Mouse (Mus musculus) ovary, adult 18-20 months (tissue): Measurements from ENCODE around the gene Chtop.

Source experiments
- DNase-seq: peaks from one replicate; pipeline ENCODE4 v3.0.0; 2022; ENCODE audit warnings: low spot score, mixed read lengths

The Chtop gene

DNA sequence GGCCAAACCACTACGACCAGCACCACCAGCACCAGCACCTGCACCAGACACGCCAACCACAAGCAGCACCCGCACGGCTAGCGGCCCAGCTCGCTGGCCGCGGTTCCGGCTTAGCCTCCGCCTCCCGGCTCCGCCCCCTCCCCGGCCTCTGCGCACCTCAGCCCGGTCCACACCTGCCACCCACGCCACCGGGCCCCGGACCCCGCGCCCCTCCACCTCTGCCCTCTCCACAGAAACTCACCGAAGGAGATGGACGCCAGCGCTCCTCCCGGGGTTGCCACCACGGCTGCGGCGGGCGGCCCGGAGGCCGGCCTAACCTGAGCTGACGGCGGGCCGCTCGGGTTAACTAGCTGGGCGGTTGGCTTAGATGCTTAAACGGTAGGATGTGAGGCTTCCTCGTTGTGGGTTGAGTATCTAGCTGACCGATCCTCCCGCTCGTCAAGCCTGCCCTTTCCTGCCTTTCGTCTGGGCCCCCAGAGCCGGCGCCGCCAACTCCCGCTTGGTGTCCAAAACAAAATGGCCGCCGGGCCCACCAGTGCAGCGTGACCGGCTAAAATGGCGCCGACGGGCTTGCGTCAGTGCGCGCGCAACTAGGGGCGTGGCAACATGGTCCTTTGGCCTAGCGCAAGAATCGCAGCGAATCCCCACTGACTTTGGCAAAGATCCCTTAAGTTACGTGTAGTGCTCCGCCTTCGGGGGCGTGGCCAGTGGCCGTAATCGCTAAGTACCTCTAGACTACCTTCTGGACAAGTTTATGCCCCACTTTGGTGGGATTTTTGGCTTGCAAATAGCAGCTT, at the start of gene Chtop:
Gene Chtop (minus strand): TSS at position 549 of the 797 bp plus-strand sequence.
- peak; percentile 97 for DNase-seq

DNA sequence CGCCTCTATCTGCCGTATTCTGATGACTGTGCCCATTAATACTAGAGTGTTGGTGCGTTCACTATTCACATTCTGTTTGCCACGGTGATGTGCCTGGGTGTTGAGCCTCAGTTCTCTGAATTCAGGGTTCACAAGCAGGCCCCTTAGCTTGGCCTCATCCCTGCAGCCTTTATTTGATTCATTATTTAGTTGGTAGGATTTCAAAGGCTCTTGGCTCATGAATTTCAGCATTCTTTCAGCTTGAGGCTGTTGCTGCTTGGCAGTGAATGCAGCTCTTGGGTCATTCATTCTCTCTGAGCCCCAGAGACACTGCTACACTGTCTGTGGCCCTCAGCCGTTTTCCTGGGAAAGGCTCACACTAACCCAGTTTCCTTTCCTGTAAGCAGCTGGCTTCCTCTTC, 46.7 kb upstream of the Chtop start:
- no peak for DNase-seq

DNA sequence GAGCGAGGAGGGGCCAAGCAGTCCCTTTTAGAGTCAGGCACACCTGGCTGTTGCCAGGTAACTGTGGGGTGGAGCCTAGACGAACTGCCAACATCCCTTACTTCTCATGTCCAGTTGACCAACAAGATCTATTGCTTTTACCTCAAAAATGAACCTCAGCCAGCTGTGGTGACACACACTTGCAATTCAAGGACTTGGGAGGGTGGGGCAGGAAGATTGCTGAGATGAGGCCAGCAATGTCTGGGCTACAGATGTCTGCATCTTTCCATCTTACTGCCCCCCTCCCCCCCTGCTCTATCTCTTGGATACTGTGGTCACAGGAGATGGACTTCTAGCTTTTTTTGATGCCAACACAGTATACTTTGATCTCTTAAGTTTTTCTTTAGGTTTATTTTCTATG, 42.9 kb upstream of the Chtop start:
- no peak for DNase-seq

DNA sequence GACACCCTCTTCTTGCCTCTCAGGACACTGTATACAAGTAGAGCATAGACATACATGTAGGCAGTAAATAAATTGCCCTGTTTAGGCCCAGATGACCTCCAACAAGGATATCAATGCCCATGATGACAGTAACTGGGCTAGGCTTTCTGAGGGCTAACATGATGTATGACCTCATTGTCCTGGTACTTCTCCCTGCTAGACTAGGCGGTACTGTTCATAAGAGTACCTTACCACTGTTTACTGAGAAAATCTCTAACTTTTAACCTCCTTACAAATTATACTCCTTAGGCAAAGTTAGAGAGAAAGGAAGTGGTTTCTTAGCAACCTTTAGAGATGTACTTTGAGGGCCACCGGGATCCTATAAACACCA, 41.1 kb upstream of the Chtop start:
- no peak for DNase-seq

DNA sequence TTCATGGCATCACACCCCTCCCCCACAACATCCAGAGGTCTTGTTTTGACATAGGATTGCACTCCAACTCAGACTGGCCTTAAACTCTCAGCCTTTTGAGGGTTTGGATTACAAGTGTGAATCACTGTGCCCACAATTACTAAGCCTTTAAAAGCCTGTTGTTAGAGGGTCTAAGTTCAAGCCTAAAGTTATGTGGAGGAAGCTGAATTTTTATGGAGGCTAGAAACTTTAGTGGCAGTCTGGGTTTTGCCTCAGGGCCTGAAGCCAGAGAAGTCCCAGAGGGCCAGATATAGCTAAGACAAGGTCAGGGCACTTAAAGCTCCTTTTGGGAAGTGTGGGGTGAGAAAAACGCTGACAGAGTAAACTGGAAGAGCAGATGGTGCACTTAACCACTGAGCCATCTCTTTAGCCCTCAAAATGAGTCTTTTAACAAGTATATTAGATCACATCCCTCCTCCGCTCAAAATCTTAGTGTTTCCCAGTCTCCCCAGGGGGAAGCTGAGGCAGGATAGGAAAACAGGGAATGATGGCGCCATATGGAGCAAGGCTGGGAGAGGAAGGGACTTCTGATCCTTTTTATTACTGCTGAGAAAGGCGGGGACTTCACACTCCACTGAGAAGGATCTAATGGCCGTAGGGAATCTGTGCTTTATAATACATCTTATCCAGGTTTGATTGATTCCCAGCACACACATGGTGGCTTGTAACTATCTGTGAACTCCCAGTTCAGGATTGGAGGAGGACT, 40.5 kb upstream of the Chtop start:
- DNase-seq, result no peak

DNA sequence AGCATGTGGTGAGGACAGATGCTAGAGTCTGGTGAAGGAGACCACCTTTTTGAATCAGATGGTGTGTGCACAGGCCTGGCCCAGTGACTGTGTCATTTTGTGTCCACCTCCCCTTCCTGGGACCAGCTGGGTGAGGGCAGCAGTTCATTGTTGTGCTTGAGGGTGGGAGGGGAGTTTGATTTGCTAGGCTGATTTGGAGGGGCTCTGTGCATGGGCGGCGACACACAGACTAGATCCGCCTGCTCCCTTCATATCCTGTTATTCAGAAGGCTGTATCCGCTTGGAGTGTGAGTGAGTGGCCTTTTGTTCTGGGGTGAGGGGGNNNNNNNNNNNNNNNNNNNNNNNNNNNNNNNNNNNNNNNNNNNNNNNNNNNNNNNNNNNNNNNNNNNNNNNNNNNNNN, 31.6 kb upstream of the Chtop start:
- DNase-seq, result no peak

DNA sequence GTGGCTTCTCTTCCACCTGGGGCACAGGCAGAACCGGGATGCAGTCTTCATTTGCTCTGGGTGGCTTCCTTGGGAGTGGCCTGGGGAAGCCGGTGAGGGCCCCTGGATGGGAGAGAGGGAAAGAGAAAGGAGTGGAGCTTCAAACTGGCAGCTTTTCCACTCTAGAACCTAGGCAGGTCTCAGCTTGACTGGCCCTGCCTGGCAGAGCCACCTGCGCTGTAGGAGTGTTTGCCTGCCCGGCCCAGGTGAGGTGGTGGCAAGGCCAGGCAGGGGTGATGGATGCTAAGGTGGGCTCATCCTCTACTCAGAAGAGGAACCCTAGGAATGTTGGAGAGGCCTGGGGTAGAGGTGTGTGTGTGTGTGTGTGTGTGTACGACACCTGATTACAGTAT, 28.6 kb upstream of the Chtop start:
- DNase-seq, result no peak

DNA sequence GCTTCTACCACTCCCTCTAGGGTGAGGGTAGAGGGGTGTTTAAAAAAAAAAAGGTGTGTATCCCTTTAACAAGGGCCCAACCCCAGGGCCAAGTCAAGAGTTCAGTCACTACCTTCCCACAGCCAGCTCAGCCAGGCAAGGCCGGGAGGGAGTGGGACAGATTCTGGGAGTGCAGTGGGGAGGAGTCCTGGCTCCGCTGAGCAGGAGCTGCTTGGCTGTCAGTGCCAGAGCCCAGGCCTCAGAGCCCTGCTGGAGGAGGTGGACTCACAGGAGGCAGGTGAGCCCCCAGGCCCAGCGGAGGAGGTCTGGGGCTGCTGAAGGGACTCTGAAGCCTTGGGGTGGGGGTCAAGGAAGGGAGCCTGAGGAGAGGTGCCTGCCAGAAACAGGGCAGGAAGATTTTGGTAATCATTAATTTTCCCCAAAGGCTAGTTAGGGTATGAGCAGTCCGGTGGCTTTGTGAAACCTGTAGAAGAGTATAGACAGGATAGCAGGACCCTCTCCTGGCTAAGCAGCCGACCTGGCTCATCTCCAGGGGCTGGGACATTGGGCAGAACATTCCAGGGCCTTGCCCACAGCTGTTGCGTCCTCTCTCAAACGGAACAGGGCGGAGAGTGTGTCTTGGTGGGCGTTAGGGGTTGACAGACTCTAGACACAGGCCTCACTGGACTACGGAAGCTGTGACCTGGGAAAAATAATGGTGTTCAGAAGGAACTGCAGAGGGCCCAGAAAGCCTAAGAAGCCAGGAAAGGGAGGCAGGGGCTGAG, 28.0 kb upstream of the Chtop start, which contains the start of gene S100a16:
Gene S100a16 (plus strand): TSS at position 114 of the 764 bp plus-strand sequence.
- peak; percentile 77 for DNase-seq

DNA sequence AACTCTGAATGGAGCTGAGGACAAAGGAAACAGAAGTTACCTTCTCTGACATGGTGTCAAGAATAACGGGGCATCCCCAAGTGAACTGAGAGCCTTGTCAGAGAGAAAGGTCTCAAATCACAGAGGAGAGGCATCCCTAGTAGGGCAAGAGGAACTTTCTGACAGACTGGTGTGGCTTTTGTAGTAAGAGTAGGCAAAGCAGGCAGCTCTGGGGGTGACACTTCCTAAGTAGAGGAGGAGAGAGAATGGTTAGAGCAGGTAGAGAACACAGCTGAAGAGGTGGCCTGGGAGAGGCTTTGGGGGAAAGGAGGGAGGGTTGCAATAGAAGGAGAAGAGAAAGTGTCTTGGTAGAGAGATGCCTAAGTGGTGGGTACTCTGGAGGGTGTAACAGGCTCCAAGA, 26.1 kb upstream of the Chtop start:
- DNase-seq, result no peak

DNA sequence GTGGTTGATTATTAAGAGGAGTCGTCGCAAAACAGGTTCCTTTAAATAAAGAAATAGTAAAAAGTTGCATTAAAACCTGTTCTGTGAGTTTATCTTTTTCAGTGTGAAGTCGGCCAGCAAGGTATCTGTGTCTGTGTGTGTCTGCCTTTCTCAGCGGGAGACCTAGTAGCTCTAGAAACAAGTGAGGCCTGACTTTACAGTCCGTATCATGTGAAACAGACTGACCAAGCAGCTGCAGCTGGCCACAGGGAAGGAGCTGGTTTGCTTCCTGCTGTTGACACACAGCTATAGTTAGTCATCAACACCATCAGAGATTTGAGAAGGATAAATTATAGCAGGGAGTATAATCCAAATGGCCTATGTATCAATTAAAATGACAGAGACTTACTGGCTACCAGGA, 22.4 kb upstream of the Chtop start:
- no peak for DNase-seq

DNA sequence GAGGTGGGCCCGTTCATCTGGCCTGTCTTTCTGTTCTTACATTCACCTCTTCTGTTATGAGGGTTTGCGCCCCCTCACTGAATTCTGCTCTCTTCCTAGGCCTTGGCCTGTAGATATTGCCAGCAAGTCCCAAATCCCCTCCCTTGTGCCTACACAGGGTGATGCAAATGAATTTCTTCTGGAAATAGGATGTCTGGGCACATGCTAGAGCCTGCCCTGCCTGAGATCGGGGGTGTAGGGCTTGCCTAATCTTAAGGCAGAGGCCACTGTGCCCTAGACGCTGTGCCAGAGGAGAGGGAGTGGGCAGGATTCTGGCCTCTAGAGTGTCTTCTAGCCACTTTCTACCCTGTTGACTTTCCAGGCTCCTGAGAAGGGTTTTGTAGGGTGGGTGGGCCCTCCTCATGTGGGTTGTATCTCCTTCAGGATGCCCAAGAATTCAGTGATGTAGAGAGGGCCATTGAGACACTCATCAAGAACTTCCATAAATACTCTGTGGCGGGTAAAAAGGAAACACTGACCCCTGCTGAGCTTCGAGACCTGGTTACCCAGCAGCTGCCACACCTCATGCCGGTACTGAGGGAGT, 18.1 kb upstream of the Chtop start:
- no peak for DNase-seq

DNA sequence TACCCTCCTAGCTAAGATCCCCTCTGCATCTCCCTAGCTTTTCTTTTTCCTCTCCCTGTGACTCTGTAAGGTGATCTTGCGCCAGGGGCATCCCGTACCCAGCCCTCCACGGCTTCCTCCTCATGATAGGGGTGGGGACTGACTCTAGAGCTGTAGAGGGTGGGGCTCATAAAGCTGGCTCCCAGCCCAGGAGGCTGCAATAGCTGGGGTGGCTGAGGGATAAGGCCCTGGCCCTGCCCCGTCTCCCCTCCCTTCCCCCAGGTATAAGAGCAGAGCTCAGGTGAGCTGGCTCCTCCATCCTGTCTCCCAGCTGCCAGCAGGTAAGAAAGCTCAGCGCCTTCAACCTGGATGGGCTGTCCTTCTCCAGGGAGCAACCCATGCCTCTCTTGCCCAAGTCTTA, 17.3 kb upstream of the Chtop start, which contains the start of gene S100a14:
Gene S100a14 (plus strand): TSS at position 277 of the 400 bp plus-strand sequence.
- DNase-seq, result no peak

DNA sequence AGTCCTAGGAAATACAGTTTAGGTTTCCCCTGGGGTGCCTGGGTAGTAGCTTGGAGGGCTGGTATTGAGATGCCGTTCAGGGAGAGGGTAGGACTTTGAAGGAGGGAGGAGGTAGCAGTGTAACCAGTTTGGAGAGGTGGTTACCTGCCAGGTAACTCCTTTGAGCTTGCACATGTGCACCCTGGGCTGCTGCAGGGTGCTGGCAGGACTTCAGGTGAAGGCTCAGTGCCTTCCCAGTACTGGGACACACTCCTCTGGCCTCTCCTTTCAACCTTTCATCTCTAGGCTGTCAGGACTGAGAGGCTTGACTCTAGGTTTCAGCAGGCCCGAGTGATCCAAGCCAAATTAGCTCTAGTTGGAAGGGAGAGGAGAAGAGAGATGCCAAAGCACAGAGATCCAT, 16.8 kb upstream of the Chtop start:
- DNase-seq, result no peak

DNA sequence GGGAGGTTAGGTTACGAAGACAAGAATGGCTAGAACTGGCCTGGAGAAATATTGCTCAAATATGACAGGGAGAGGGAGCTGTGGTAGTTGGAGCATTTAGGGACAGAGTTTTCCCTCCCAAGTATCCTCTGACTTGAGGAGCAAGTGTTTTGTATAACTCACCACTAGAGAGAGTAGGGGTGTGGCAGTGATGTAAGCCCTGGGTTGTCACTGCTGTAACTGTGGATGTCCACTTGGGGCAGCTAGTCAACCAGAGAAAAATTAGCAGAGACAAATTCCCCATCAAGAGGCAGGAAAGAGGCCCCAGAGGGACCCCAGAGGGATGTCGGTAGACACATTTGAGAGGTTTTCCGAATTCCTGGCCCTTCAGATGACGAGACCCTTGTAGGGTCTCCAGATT, 16.1 kb upstream of the Chtop start:
- DNase-seq, result peak; percentile 24

DNA sequence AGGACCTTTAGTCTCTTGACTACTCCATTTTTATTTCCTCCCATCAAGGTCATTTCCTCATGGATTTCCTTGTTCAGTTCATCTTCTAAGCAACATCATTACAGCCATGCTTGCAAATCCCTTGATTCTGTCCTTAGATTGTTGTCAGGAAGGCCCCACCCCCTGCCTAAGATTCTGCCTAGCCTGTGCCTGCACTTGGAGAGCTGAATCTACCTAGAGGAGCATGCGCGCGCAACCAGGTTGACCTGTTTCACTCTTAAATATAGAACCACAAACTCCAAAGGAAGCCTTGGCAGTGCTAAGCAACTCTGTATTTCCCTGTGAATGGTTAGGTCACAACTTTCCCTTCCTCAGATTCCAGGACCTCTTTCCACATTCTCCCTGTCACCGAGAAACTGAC, 8.4 kb upstream of the Chtop start:
- DNase-seq, result no peak

DNA sequence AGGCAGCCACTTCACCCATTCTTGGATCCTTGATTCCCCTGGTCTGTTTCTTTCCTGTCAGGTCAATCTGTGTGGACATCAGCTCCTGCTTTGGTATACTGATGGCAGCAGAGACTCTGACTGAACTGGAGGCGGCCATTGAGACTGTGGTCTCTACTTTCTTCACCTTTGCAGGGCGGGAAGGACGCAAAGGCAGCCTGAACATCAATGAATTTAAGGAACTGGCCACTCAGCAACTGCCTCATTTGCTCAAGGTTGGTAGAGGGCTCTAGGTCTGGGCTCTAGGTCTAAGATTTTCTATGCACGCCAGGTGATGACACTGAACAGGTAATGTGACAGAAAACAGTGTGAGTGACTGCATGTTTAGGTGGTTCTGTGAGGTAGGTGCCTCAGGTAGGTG, 6.5 kb upstream of the Chtop start:
- no peak for DNase-seq

DNA sequence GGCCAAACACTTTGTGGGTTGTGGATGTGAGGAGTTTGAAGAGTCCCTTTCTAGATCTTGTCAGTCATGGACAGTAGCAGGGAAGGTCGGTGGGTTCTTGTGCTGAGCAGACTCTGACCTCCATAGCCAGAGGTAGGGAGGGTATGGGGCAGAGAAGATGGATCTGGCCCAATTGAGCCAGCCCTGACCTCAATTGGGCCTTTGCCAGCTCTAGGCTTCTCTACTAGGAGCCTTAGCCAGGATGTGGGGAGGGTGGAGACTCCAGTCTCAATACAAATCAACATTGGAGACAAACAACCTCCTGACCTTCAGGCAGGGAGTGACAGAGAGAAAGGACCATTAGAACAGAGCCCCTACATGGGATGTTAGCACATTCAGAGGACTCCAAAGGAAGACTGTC, 5.9 kb upstream of the Chtop start:
- DNase-seq, result no peak

DNA sequence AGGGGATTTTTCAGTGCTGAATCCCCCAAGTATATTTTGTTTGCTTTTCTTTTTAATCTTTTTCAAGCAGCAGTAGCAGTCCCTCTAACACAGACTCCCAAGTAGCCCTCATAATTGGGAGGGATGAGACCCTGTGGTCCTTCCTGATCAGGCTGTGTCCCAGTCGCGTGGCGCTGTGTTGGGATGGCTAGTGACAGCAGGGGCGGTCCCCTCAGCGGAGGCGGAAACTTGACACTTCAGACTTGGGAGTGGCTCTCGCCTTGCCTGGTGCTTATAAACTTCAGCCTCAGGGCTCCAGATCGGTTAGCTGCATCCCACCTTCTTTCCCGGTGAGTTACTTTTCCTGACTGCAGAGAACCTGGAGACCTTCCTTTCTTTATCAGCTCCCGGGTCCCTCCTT, 5.4 kb upstream of the Chtop start:
- peak; percentile 50 for DNase-seq

DNA sequence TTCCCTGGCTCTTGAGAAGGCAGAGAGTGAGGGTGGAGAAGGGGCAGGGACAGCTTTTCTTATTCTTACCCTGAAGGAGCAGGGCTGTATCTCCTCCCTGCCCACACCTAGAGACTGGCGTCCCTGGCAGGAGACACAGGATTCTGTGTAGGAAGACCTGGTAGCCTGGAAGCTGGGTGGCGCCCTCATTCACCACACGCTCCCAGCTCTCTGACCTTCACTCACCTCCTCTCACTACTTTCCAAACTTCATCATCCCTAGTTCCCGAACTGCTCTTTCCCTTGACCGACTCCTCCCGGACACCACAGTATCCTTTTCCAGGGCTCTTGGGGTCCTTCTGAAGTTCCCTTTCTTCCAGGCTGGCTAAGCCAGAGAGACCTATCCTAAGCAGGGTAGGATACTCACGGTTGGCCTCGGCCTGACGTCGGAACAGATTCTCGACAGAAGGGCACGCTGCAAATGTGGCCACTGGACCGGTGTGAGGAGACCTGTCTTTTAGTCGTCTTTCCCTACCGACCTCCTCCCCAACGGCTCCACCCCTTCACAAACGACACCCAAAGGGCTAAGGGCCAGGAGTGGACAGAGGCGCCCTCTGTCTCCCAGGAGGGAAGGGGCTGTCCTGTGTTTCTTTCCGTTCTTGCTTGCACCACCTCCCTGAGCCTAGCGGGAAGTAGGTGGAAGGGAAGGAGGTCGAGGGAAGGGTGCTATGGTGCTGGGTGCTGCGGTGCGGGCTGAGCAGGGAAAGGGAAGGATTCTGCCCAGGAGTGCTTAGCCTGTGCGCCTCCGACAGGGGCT, 4.7 kb upstream of the Chtop start, which contains the start of the genes S100a1 and S100a13:
Gene S100a1 (minus strand): TSS at position 597 of the 795 bp plus-strand sequence.
Gene S100a13 (plus strand): TSS at position 640 of the 795 bp plus-strand sequence.
- peak; percentile 71 for DNase-seq

DNA sequence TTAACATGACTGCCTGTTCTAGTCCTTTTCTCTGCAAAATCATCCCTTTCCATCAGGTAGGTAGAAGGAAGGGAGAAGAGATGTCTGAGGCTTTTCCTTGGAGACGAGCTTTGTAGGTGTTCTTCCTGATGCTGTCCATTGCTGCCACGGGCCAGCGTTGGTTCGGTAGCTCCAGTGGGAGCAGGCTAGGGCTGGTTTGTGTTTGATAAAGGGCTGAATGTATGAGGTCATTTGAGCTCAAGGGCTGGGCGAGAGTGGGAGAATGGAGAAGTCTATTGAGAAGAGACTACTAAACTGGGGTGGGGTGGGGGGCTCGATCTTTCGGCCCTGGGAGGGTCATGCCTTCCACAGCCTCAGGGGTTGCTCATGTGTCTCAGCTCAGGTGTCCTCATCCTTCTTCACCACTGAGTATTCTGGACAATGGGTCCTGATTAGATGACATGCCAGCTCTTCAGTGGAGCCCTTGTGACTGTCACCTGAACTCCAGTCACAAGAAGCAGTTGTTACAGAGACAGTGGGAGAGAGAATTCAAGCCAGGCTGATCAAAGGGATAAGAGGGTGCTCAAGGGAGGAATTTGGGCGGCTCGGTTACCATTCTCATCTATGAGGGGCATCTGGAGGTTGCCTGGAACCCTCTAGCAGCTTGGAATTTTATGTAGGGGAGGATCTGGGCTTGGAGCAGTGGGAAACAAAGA, 3.8 kb upstream of the Chtop start:
- DNase-seq, result no peak

DNA sequence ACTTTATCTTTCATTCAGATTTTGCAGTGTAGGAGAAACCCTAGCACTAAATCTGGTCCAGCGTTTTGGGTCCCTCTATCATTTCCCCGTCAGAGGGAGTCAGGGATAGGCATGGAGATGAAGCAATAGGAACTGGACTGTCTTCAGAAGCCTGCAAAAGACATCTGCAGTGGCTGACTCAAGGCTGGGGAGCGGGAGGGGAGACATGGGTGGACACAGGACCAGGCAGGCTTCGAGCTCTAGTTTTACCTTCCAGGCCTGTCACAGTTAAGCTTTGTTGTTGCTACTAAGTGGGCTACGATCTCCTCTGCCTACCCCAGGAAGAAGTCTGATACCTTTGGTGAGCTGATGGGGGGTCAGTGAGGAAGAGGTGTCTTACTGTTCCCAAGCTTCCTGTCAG, 3.0 kb upstream of the Chtop start:
- DNase-seq, result no peak
